Mouse (Mus musculus) C2C12 (cell line): ENCODE measurements around the gene Fam78b. TPM values are rescaled to one million over a fixed set of nuclear protein-coding genes. Genes with fewer than 3 reads are reported as not detected.

Experiments used
- H3K27me3 ChIP-seq: one replicate; pipeline ENCODE4 v1.6.1; 2011; ENCODE audit not compliant: control insufficient read depth, insufficient read depth, insufficient read length
- H3K36me3 ChIP-seq: one replicate; pipeline ENCODE4 v1.6.1; 2011; ENCODE audit not compliant: control insufficient read depth, insufficient read depth
- H3K4me3 ChIP-seq: one replicate; pipeline ENCODE4 v1.5.1; 2011; ENCODE audit warnings: mild to moderate bottlenecking, control low read depth; ENCODE audit not compliant: poor library complexity, insufficient read depth, severe bottlenecking
- H3K79me2 ChIP-seq: one replicate; pipeline ENCODE4 v1.6.1; 2011; ENCODE audit not compliant: control insufficient read depth, insufficient read depth
- H3K79me3 ChIP-seq: one replicate; pipeline ENCODE4 v1.6.1; 2011; ENCODE audit warnings: low read depth, control low read depth
- H3ac ChIP-seq: one replicate; pipeline ENCODE3; 2011; ENCODE audit warnings: low read depth; ENCODE audit not compliant: control insufficient read depth, insufficient read length
- CEBPB ChIP-seq: IDR thresholded peaks from one replicate; pipeline ENCODE4 v1.6.1; 2011; ENCODE audit warnings: low read depth, mild to moderate bottlenecking, control low read depth, moderate library complexity
- CTCF ChIP-seq: IDR thresholded peaks from one replicate; pipeline ENCODE4 v1.5.1; 2011; ENCODE audit not compliant: control insufficient read depth, insufficient read depth, insufficient read length
- FOSL1 ChIP-seq: IDR thresholded peaks from one replicate; pipeline ENCODE4 v1.8.0; 2011; ENCODE audit warnings: mild to moderate bottlenecking, low read length; ENCODE audit not compliant: poor library complexity, insufficient read depth, severe bottlenecking
- MAX ChIP-seq: IDR thresholded peaks from one replicate; pipeline ENCODE4 v1.6.1; 2011; ENCODE audit warnings: mild to moderate bottlenecking, control low read depth
- MYOD1 ChIP-seq: IDR thresholded peaks from one replicate; pipeline ENCODE4 v1.6.1; 2011; ENCODE audit warnings: low read depth; ENCODE audit not compliant: control insufficient read depth, insufficient read length
- MYOG ChIP-seq: IDR thresholded peaks from one replicate; pipeline ENCODE4 v1.6.1; 2011; ENCODE audit not compliant: control insufficient read depth, insufficient read length; ENCODE audit errors: extremely low read depth
- USF1 ChIP-seq: IDR thresholded peaks from one replicate; pipeline ENCODE4 v1.6.1; 2011; ENCODE audit warnings: low read depth, mild to moderate bottlenecking, control low read depth, moderate library complexity
- long read RNA-seq, 2 experiments: library from polyadenylated mRNA; unstranded; transcript quantifications; one replicate each; pipeline ENCODE4 v2.0.0; 2019 to 2020
- polyA plus RNA-seq: library from polyadenylated mRNA; unstranded; fragments of >200 nt; fragmentation: generic; extraction: Trizol; gene quantifications from one replicate; pipeline ENCODE4 v1.2.1, GENCODE M21; 2012; ENCODE audit warnings: missing spikeins

Gene Fam78b
- 5.2 TPM for polyA plus RNA-seq
- long read RNA-seq, experiment 1, result 0 reads
- long read RNA-seq, experiment 2, result 0 reads

GRCm38 (mm10) chr1:167001174-167001843 is at the start of gene Fam78b:
Gene Fam78b, plus strand, starts transcription at chr1:167001417.
- Histone ChIP-seq H3K79me2 (peaks cover 29% of the 10 kb centered on the region), H3ac (peak within 1 kb of the TSS; percentile 89), H3K79me3 (peaks cover 9% of the 10 kb centered on the region), H3K4me3 (peak within 1 kb of the TSS; percentile 52), H3K36me3 (no peaks in the 10 kb centered on the region), H3K27me3 (no peaks in the 10 kb centered on the region)
- TF ChIP-seq FOSL1, result no peak
- no peak for TF ChIP-seq MAX
- TF ChIP-seq CEBPB, result no peak
- TF ChIP-seq MYOD1, result no peak
- no peak for TF ChIP-seq USF1
- TF ChIP-seq MYOG, result no peak
- no peak for TF ChIP-seq CTCF

DNA sequence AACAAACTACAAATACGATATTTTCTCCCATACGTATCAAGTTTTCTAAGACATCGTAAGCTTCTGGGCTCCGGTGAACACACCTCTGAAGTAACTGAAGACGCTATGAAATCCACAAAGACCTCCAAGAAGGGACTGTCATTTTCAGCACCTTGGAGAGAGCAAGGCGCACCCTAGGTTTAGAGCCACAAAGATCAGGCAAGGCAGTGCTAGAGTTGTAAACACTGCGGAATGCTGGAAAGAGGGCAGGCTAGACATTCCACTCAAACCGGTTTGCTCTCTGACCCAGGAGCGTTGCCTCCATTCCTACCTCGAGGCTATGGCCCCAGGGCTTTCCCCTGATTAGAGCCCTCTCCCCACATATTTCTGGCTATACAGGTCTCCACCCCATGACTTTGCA is 36.7 kb upstream of the Fam78b start:
- H3ac ChIP-seq, result no peak overlapping the region
- TF ChIP-seq USF1 (no peak), MAX (peak; percentile 79), CEBPB (no peak)
- peaks cover 4% of the 10 kb centered on the region for H3K27me3 ChIP-seq
- no peaks in the 10 kb centered on the region for H3K36me3 ChIP-seq
- no peaks in the 10 kb centered on the region for H3K79me2 ChIP-seq
- H3K79me3 ChIP-seq, result no peaks in the 10 kb centered on the region
- no peak overlapping the region for H3K4me3 ChIP-seq

GRCm38 (mm10) chr1:166968271-166968670 is 32.9 kb upstream of the Fam78b start:
- H3K27me3 ChIP-seq, result no peaks in the 10 kb centered on the region
- no peaks in the 10 kb centered on the region for H3K79me2 ChIP-seq
- H3K79me3 ChIP-seq, result no peaks in the 10 kb centered on the region
- TF ChIP-seq MYOD1, result peak; percentile 72
- no peak for TF ChIP-seq MYOG
- H3ac ChIP-seq, result no peak overlapping the region
- H3K4me3 ChIP-seq, result no peak overlapping the region
- no peaks in the 10 kb centered on the region for H3K36me3 ChIP-seq

DNA sequence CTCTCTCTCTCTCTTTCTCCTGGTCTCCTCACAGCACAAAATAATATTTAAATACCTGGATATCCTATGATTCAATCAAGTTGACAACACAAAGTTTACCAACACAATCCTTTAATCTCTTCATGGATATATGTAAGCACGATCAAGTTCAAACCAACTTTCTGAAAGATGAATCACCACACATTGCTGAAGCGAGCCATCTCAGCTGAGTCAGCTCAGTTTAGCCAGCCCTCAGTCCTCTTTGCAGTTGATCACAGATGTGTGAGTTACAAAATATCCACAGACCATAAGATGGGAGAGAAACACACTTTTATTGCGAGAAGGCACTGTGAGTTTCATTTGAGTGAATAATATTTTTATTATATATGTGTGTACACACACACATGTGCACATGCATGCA is 27.5 kb upstream of the Fam78b start:
- TF ChIP-seq USF1, result no peak
- TF ChIP-seq CEBPB, result no peak
- no peak for TF ChIP-seq CTCF
- no peak for TF ChIP-seq MYOG
- no peak for TF ChIP-seq FOSL1
- TF ChIP-seq MYOD1, result no peak
- no peak for TF ChIP-seq MAX
- H3K79me2 ChIP-seq, result no peaks in the 10 kb centered on the region
- H3ac ChIP-seq, result no peak overlapping the region
- H3K79me3 ChIP-seq, result no peaks in the 10 kb centered on the region
- no peak overlapping the region for H3K4me3 ChIP-seq
- H3K36me3 ChIP-seq, result no peaks in the 10 kb centered on the region
- H3K27me3 ChIP-seq, result no peaks in the 10 kb centered on the region

DNA sequence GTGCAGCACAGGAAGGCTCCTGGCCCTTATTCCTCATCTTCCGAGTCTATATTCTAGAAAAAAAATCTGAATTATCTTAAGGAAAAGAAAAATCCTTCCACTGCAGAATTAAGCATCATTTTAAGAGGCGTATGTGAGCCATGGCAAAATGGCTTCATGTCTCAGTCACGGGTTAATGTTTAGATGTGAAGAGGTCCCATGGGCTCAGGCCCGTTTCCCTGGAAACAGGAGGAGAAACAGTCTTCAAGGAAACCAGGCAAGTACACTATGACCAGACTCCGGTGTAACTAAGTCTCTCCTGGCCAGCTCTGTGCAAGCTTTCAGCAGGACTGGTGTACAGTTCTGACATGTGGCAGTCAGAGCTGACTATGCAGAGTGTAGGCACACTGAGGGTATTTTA is 22.6 kb upstream of the Fam78b start:
- H3ac ChIP-seq, result no peak overlapping the region
- no peak overlapping the region for H3K4me3 ChIP-seq
- no peaks in the 10 kb centered on the region for H3K79me2 ChIP-seq
- no peaks in the 10 kb centered on the region for H3K27me3 ChIP-seq
- H3K36me3 ChIP-seq, result no peaks in the 10 kb centered on the region
- H3K79me3 ChIP-seq, result no peaks in the 10 kb centered on the region
- TF ChIP-seq MYOD1 (no peak), CEBPB (no peak), USF1 (no peak), CTCF (no peak), FOSL1 (no peak), MAX (no peak), MYOG (no peak)

DNA sequence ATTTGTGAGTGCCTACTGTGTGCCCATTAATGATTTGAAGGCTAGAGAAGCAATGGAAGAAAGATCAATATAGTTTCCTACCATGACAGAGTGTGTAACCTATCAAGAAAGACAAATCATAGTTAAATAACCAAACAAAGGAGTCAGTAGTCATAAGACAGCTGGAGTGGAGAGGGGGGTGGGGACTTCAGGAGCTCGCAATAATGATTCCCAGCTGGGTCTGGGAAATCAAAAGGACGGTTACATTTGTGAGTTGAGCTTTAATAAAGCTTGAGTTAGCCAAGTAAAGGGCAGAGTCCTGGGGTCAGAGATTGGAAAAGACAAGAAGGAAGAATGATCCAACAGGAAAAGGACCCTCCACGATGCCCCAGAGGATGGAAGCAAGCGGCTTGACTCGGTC is 7.0 kb upstream of the Fam78b start:
- Histone ChIP-seq H3K79me3 (no peaks in the 10 kb centered on the region), H3K79me2 (no peaks in the 10 kb centered on the region), H3K27me3 (no peaks in the 10 kb centered on the region), H3ac (no peak overlapping the region), H3K4me3 (no peak overlapping the region), H3K36me3 (no peaks in the 10 kb centered on the region)
- TF ChIP-seq USF1 (no peak), MYOG (no peak), MYOD1 (no peak), CEBPB (no peak), FOSL1 (no peak), MAX (no peak), CTCF (no peak)
